Mouse (Mus musculus) spleen, embryonic (tissue): ENCODE measurements at regions not wholly inside any gene's neighbourhood (a gene's known extent, or its start where the extent isn't known, plus 50 kb on each side); places are given as distances from the start of the nearest gene placed in this dataset.

ENCODE experiments used
- CTCF ChIA-PET: fragments of 350-600 bp; sonication (Branson Sonifier 250); formaldehyde crosslinking; loops from one replicate; lab custom pipeline; 2022; lab: Charles Lee

DNA sequence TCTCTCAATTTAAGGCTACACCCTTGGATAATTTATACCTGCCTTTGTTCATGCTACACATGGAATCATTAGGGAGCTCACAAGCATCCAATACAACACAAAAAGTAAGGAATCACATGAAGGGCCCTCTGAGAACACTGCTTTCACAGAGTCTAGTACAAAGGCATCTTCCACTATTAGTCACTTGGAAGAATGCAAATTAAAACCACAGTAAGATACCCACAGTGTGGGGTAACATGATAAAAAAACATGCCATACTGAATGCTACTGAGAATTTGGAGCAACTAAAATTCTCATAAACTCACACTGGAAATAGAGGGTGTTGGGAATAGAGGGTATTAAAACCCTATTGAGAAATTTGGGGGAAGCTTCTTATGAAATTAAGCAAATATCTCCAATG, 197.6 kb upstream of the Tent5a start:
- CTCF ChIA-PET: no interaction called here

DNA sequence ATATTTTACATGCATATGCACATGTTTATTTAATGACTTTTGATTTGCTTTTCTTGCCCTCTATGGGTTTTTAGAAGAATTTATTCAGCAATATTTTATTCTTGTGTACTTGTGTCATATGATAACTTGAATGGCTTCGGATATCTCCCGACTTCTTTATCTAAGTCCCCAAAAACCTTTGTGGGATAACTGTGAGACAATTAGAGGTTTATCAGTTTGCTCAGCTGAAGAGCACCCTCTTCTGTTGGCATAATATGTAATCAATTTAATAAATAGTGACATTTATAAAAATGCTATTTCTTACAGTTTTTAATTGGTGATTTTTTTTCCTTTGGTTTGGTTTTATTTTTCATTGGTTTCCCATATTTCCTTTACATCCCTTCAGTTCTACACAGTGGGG, 194.2 kb upstream of the Tent5a start:
- CTCF ChIA-PET: no interaction called here

DNA sequence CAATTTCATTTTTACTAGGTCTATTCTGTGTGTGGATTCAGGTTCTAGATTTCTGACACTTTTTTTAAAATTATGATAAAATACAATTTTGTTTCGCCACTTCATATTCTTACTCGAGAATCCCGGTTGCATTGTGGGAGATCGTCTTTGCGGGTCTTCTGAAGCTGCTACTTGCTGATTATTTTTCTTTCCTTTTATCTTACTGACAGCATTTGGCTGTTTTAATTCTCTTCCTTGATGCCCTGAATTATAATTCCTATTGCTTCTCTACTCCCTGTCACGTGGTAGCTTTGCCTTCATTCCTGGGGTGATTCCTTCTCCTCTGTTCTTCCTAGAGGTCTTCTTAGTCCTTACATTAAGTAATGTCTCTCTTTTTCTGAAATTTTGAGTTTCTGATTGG, 193.8 kb upstream of the Tent5a start:
- CTCF ChIA-PET: no interaction called here

DNA sequence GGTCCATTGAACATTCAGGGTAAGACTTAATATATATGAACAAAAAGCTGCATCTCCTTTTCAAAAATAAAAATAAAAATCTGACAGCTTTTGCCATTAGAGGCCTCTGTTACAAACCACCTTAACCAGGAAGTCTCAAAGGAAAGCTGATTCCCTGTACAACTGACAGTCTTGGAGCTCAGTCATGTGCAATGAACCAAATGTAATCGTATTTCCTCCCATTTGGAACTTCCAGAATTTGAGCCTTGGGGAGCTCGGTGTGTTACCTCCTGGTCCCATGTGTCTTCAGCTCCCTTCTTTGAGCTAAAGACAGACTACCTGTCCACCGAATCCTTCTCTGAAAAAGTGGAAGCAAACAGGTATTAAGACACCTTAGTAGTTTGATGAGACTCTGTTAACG, 171.9 kb upstream of the Tent5a start:
- CTCF ChIA-PET: no interaction called here

DNA sequence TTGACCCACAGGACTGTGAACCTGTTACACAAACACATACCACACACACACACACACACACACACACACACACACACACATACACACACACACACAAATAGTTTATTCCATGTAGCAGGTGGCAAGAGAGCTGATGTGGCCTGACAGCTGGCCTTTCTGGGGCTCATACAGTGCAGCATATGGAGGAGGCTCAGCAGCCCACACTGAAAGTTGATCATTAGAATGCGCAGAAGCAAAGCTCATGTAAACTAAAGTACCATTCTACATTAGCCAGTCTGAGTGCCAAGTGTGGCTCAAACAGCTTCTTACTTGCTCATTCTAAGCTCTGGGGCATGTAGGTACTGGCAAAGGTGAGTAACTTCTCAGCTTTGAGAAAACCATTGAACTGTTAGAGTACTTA, 170.2 kb upstream of the Tent5a start:
- CTCF ChIA-PET: no interaction called here

DNA sequence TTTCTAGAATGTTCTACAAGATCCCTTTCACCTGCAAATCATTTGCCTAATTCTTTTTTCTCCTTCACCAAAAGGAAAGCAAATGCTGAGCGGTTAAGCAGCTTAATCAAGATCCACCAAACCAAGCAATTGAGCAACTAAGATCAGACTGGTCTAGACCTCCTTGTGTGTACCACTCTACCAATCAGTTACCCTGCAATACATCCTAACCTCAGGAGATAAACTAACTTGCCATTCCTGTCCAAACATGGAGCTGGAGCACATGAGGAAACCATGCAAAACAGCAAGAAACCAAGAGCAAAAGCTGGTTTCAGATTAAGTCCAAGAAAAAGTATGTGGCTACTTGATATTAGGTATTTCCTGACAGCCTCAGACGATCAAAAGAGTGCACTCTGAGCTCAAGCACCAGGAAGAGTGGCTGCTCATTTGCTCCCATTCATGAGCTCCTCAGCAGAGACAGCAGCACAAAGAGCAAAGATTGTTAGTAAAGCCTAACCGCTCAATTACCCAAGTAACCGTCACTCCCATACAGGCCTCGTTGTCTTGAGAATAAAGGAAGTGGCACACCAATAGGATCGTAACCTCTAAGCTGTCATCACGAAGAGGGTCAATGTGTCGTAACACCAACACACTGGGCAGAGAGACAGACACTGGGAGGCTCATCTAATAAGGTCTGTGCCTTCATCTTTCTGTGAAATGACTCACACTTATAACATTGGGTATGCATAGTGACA, 169.5 kb upstream of the Tent5a start:
- CTCF ChIA-PET: no interaction called here

DNA sequence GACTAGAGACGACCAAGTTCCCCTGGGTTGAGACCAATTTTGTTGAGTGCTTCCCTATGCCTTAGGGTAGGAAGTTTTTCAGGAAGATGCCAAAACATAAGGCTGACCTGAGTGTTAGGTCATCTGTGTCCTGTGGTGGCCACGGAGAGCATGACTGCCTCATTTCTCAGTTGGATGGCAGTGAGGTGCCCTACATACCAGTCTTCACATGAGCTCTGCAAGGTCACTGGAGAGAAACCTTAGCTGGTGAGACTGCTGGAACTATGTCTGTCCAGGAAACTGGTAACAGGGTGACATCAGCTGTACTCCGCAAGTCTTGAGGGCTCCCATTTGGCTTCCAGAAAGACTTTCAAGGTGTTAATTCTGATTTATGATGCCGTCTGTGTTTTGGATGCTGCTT, 167.9 kb upstream of the Tent5a start:
- CTCF ChIA-PET: no interaction called here

DNA sequence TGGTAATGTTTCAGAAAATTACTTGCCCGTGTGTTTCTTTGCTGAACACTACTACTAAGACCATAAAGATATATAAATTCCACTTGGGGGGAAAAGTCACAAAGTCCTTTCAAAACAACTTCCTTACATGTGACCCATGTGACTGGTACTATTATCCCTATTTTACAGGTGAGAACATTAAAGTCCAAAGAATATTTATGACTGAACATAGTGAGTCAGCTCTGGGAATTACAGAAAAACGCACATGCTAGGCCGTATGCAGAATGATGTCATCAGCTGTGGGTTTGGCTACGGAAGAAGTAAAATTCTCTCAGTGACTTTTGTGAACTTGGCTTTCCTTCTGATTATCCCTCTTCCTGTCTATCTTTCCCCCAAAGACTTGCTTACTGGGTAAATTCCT, 166.6 kb upstream of the Tent5a start:
- CTCF ChIA-PET: no interaction called here

DNA sequence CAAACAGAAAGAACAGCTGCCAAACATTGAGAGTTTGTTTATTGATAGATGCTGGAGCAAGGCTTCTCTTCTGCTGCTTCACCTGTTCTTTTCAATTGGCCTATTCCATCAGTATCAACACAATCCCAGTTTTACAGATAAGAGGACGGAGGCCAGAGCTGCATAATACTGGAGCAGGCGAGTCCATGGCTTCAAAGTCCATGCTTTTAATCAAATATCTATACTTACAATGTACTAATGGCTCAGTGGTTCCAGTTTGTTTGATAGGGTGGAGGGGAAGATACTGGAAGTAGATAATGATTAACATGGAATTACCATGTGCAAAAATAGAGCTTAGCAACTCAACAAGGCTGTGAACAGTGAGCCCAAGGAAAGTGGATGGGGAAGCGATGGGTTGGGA, 163.2 kb upstream of the Tent5a start:
- CTCF ChIA-PET: no interaction called here

DNA sequence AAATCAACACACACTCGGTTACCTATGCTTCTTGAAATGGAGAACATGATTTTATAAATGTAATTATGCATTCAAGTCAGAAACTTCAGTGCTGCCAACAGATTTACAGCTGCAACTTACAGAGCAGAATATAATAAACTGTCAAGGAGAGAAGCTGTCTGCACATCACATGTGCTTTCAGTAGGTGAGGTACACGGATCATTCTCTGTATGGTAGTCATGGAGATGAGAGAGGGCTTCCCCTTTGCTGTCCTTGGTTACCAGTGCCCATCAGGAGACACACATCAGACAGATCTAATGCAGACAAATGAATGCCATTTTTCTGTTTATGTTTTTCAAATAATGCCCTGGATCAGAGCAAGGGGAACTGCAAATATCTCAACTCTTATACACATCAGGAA, 160.8 kb upstream of the Tent5a start:
- CTCF ChIA-PET: no interaction called here

DNA sequence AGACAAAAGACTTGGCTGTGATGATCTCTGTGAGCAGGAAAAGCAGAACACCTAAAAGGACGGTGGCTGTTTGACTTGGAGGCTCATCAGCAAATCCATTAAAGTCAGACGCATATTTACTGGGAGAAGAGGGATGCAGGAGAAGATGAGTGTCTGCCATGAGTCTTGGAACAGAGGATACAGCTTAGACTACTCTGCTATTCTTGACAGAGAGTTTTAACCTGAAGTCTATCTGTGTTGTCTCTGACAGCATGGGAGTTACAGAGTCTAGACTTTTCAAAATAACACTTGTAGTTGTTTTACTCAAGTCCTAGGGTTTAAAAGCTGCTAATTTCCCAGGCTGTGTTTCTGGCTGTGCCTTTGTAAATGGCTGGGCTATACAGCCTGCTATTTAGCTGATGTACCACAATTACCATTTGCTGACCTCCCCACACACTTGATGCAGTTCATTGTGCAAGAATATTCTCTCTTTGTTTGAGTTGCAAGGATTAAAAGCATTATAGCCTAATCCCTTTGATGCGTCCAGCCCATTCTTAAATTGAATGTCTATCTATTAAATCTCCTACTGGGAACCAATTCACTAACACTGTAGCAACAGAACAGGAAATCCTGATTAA, 160.0 kb upstream of the Tent5a start:
- CTCF ChIA-PET: no interaction called here

DNA sequence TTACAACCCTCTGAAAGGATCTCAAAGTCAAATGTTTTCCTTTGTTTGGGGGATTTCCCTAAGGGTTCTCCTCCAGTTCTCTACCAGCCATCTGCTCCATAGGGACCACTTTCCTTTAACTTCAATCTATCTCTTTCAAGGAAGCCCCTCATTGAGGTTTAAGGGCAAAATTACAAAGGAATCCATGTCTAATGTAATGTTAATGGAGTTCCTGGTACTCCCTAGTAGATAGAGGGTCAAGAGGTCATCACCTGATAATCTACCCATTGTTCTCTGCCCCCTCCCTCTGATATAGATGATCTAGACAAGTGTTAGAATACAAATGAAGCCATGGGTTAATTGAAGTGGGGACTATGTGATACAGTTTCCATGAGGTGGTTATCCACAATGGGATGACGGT, 158.6 kb upstream of the Tent5a start:
- CTCF ChIA-PET: no interaction called here

DNA sequence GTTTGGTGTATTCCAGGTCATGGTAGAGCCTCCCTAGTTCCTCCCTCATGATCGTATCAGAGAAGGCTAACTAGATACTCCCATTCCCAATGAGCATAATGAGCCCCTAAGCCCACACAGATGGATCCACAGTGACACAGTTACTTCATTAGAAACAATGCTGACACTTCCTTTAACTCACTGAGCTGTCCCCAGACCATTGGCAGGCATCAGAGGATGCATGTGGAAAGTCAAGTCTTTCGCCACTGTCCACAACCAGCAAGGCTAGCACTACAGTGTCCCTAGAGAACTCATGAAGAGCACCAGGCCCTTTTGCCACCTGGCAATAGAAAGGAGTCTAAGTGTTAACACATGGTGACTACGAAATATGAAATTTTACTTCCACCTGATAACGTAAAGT, 156.1 kb upstream of the Tent5a start:
- CTCF ChIA-PET: no interaction called here

DNA sequence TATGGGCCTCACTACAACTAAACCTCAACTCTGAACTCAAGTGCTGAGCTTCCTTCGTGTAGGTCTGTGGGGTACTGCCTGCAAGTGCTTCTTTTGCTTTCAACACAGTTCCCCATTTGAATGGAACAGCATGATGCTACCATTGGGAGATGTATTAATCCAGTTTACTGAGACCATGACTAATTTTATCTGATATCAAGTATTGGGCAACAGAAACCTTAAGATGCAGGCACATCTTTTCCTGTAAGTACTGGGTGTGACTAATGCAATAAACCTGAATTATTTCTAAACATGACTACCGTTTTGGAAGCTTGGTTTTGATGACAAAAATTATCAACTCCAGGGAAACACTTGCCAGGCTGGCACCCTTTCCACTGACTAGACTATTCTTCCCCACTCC, 153.4 kb upstream of the Tent5a start:
- CTCF ChIA-PET: no interaction called here

DNA sequence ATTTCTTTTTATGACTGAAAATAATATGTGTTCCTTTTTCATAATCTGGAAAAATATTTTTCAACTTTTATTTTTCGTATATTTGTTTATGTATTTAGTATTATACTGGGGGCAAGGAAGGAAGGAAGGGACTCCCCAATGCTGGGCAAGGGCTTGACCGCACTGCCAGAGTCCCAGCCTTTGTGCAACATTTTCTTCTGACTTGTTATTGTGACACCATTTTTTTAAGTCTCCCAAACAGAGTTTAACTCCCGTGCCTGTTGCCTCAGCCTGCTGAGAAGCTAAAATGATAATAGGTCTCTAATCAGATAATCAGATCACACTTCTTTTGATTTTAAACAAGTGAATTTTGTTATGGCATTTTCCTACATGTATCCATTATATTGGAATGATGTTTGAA, 148.1 kb upstream of the Tent5a start:
- CTCF ChIA-PET: no interaction called here

DNA sequence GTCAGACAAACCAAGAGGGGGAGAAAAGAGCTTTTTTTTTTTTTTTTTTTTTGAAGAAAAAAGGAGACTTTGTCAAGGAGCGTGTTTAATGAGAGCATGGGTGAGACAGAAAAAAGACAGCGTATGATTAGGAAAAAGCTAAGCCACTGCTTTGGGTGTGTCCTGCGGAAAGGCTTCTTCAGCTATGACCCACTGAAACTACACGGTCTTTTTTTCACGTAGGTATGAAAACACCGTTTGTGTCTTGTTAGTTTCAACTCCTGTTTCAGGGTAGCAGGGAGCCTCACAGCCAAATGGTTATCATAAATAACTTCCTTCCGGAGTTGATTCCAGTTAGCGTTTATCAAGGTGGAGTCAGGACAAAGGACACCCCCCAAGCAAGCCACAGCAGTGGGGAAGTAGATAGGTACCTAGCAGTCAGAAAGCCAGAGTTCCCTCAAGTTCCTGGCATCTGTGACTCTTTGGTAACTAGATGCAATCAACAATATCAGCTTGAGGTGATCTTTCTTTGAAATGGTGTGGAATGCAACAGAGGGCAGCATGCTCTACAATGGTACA, 143.2 kb upstream of the Tent5a start:
- CTCF ChIA-PET: no interaction called here

DNA sequence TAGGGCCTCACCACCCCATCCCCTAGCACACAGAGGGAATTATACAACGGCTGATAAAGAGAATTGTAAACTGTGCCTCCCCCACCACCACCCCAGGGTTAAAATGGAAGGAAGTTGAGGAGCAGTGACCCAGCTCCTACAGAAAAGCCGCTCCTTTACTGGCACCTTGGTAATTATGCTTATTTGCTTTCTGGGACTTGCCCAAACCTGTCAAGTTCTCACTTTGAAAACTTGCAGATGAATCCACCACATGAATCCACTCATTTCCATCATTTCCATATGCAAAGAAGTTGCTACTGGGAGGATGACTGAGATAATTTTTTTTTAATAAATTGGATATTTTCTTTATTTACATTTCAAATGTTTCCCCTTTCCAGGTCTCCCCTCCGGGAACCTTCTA, 142.1 kb upstream of the Tent5a start:
- CTCF ChIA-PET: no interaction called here

DNA sequence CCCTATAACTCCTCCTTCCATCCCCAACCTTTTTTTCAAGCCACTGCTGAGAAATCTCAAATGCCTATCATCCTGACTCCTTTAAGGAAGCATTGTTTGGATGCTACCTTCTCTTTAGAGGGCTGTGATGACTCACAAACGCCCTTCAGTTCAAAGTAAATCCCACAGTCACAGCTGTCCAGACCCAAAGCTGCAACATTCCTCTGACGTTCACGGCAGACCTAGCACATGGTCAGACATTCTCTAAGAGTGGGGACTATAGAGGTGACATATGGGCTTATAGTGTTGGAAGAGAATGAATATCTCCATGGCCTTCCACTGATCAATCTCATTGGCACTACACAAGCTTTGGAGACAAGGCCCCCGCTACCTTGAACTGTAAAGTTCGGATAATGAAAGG, 139.5 kb upstream of the Tent5a start:
- CTCF ChIA-PET: no interaction called here

DNA sequence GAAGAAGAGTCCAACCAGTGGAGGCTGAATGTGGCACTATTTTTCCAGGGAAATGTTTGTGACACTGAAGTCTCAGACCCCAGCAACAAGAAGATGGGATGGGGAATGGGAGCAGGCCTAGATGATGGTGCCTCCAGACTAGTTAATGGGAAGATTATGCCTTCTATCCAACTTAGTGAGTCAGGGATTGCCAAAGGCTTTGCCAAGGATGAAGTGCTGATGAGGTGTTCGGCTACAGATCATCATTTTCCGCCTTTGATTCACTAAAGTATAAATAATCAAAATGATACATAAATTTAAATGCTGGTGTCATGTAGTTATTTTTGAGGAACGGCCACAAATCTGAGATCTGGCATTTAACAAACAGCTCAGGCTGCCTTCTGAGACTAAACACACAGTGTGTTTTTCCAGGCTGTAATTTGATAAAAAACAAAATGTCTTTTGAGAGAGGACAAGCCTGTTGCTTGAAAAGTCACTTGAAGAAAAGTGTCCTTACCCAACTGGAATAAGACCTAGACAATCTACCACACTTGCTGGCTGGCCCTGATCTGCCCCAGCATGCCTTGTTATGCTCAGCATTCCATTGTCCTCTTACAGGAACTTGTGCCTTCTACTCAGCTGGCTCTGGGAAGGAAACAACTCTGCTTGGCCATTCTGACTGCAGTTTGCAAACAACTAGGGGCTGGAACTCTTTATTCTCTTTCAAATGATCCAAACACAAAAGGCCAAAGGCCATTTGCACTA, 132.1 kb upstream of the Tent5a start:
- CTCF ChIA-PET: no interaction called here

DNA sequence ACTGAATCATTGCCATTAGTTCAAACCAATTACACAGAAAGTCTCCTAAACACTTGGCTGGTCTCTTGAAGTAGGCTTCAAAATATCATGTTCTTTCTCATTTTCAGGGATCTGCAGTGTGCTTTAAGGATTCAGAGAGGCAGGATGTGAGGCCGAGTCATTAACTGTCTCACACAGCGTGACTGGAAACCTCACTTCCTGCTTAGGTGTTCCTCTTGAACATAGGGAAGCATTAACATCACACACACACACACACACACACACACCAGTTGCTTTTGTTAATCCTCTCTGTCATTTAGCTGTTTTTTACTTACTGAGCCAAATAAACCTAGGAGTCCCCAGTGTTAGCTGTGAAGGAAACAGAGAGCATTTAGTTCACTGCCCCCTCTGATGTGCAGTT, 131.2 kb upstream of the Tent5a start:
- CTCF ChIA-PET: no interaction called here

DNA sequence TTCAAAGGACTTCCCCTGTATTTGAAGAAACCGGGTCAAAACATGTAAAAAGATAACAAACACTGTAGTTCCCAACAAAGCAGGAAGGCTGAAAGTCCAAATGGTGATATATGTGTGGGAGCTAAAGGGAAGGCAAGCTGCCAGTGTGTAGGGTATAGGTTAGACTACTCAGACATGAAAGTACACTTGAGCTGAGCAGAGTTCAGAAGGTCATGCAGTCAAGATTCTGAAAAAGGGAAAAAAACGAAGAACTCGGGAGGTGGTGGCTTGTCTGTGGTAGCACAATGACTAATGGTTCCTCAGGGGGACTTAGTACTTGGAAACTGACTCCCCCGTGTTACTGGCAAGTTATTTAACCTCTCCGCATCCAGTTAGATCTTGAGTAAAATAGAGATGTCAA, 130.3 kb upstream of the Tent5a start:
- CTCF ChIA-PET: no interaction called here

DNA sequence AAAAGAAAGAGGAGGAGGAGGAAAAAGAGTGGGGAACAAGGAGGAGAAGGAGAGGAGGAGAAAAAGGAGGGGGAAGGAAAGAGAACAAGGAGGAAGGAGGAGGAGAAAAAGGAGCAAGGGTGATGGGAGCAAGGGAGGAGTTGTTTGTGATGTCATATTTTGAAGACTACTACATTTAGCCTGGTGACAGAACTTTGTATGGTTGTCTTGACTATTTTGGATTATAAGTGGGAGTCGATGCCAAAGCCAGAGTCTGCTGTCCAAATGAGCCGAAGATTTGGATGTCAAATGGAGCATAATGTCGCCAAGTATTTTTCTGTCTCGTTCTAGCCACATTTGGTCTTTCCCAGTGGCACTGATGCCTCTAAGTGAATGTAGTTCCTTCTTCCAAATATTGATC, 128.2 kb upstream of the Tent5a start:
- CTCF ChIA-PET: no interaction called here
